Mouse (Mus musculus): ENCODE results near the gene Adprh. TPM values are rescaled to one million over a fixed set of nuclear protein-coding genes. Genes with fewer than 3 reads are reported as not detected.

Adprh gene
- total and polyA plus RNA-seq, 3 experiments = 23.4 to 27.9 (median 25.2) TPM

GRCm38 (mm10) chr16:38443721-38444464 lies 8.6 kb downstream of the Adprh start:
- intact Hi-C loops (cut with DNase I) = no loop called here
- Histone ChIP-seq H3K9ac (ENCODE audit: low read depth, low read length) (no peak overlapping the region), H3K79me2 (replicated peaks; ENCODE audit: control insufficient read depth, insufficient read depth, low read length) (no peaks in the 10 kb centered on the region), H3K4me3 (no peak overlapping the region), H3K36me3 (ENCODE audit: control insufficient read depth, insufficient read depth, low read length) (peaks cover 2% of the 10 kb centered on the region; the same call in 1 of the 2 replicates), H3K27me3 (ENCODE audit: control insufficient read depth, insufficient read depth, low read length) (no peaks in the 10 kb centered on the region), H3K27ac (no peak overlapping the region), H3K4me1 (ENCODE audit: control insufficient read depth, insufficient read depth, low read length) (peaks cover 1% of the 10 kb centered on the region; the same call in 1 of the 2 replicates)
- 88% methylated on average over 7 of the region's 7 CpGs for WGBS
- TF ChIP-seq POLR2A (IDR thresholded peaks at IDR 0.05; ENCODE audit: insufficient read depth, low read depth, low read length) (no peak), EP300 (IDR thresholded peaks at IDR 0.05; ENCODE audit: insufficient read depth, low read depth, low read length) (no peak), CTCF (IDR thresholded peaks at IDR 0.05) (no peak)
- no peak for DNase-seq

GRCm38 (mm10) chr16:38442216-38442615 lies 10.3 kb downstream of the Adprh start:
- 80% methylated on average over 8 of the region's 8 CpGs for WGBS
- no peaks in the 10 kb centered on the region for H3K27me3 ChIP-seq (ENCODE audit: control insufficient read depth, insufficient read depth, low read length)
- no peak overlapping the region for H3K4me3 ChIP-seq
- H3K79me2 ChIP-seq (replicated peaks; ENCODE audit: control insufficient read depth, insufficient read depth, low read length) = no peaks in the 10 kb centered on the region
- peaks cover 1% of the 10 kb centered on the region; the same call in 1 of the 2 replicates for H3K4me1 ChIP-seq (ENCODE audit: control insufficient read depth, insufficient read depth, low read length)
- DNase-seq = no peak
- peaks cover 2% of the 10 kb centered on the region; the same call in 1 of the 2 replicates for H3K36me3 ChIP-seq (ENCODE audit: control insufficient read depth, insufficient read depth, low read length)
- no peak for TF ChIP-seq POLR2A (IDR thresholded peaks at IDR 0.05; ENCODE audit: insufficient read depth, low read depth, low read length)
- TF ChIP-seq CTCF (IDR thresholded peaks at IDR 0.05) = no peak
- TF ChIP-seq EP300 (IDR thresholded peaks at IDR 0.05; ENCODE audit: insufficient read depth, low read depth, low read length) = no peak
- no peak overlapping the region for H3K9ac ChIP-seq (ENCODE audit: low read depth, low read length)
- H3K27ac ChIP-seq = no peak overlapping the region
- intact Hi-C loops (cut with DNase I) = no loop called here

GRCm38 (mm10) chr16:38441611-38442010 lies 10.9 kb downstream of the Adprh start:
- no peak overlapping the region for H3K9ac ChIP-seq (ENCODE audit: low read depth, low read length)
- DNase-seq = no peak
- 73% methylated on average over 5 of the region's 5 CpGs for WGBS
- H3K36me3 ChIP-seq (ENCODE audit: control insufficient read depth, insufficient read depth, low read length) = peaks cover 2% of the 10 kb centered on the region; the same call in 1 of the 2 replicates
- H3K27ac ChIP-seq = no peak overlapping the region
- peaks cover 1% of the 10 kb centered on the region; the same call in 1 of the 2 replicates for H3K4me1 ChIP-seq (ENCODE audit: control insufficient read depth, insufficient read depth, low read length)
- no peak overlapping the region for H3K4me3 ChIP-seq
- intact Hi-C loops (cut with DNase I) = no loop called here
- no peaks in the 10 kb centered on the region for H3K27me3 ChIP-seq (ENCODE audit: control insufficient read depth, insufficient read depth, low read length)
- H3K79me2 ChIP-seq (replicated peaks; ENCODE audit: control insufficient read depth, insufficient read depth, low read length) = no peaks in the 10 kb centered on the region
- no peak for TF ChIP-seq CTCF (IDR thresholded peaks at IDR 0.05)
- TF ChIP-seq POLR2A (IDR thresholded peaks at IDR 0.05; ENCODE audit: insufficient read depth, low read depth, low read length) = no peak
- no peak for TF ChIP-seq EP300 (IDR thresholded peaks at IDR 0.05; ENCODE audit: insufficient read depth, low read depth, low read length)

GRCm38 (mm10) chr16:38440403-38440802 lies 12.1 kb downstream of the Adprh start:
- intact Hi-C loops (cut with DNase I) = no loop called here
- no peaks in the 10 kb centered on the region for H3K27me3 ChIP-seq (ENCODE audit: control insufficient read depth, insufficient read depth, low read length)
- WGBS = 57% methylated on average over 6 of the region's 6 CpGs
- H3K4me3 ChIP-seq = no peak overlapping the region
- no peak overlapping the region for H3K27ac ChIP-seq
- peaks cover under 1% of the 10 kb centered on the region; the same call in 1 of the 2 replicates for H3K36me3 ChIP-seq (ENCODE audit: control insufficient read depth, insufficient read depth, low read length)
- H3K4me1 ChIP-seq (ENCODE audit: control insufficient read depth, insufficient read depth, low read length) = peaks cover 1% of the 10 kb centered on the region; the same call in 1 of the 2 replicates
- H3K9ac ChIP-seq (ENCODE audit: low read depth, low read length) = no peak overlapping the region
- DNase-seq = no peak
- TF ChIP-seq EP300 (IDR thresholded peaks at IDR 0.05; ENCODE audit: insufficient read depth, low read depth, low read length) (no peak), POLR2A (IDR thresholded peaks at IDR 0.05; ENCODE audit: insufficient read depth, low read depth, low read length) (no peak), CTCF (IDR thresholded peaks at IDR 0.05) (no peak)
- H3K79me2 ChIP-seq (replicated peaks; ENCODE audit: control insufficient read depth, insufficient read depth, low read length) = no peaks in the 10 kb centered on the region

- Histone ChIP-seq H3K9ac (ENCODE audit: low read depth, low read length) (no peak overlapping the region), H3K27me3 (ENCODE audit: control insufficient read depth, insufficient read depth, low read length) (no peaks in the 10 kb centered on the region), H3K79me2 (replicated peaks; ENCODE audit: control insufficient read depth, insufficient read depth, low read length) (no peaks in the 10 kb centered on the region), H3K4me1 (ENCODE audit: control insufficient read depth, insufficient read depth, low read length) (no peaks in the 10 kb centered on the region), H3K36me3 (ENCODE audit: control insufficient read depth, insufficient read depth, low read length) (no peaks in the 10 kb centered on the region), H3K27ac (no peak overlapping the region), H3K4me3 (no peak overlapping the region)
- no peak for TF ChIP-seq EP300 (IDR thresholded peaks at IDR 0.05; ENCODE audit: insufficient read depth, low read depth, low read length)
- TF ChIP-seq CTCF (IDR thresholded peaks at IDR 0.05) = no peak
- no peak for TF ChIP-seq POLR2A (IDR thresholded peaks at IDR 0.05; ENCODE audit: insufficient read depth, low read depth, low read length)
- DNase-seq = no peak
- intact Hi-C loops (cut with DNase I) = no loop called here
- 79% methylated on average over 1 of the region's 1 CpGs for WGBS
Observed at GRCm38 (mm10) chr16:38439190-38439589, 13.3 kb downstream of the Adprh start.

- TF ChIP-seq CTCF (IDR thresholded peaks at IDR 0.05) (no peak), POLR2A (IDR thresholded peaks at IDR 0.05; ENCODE audit: insufficient read depth, low read depth, low read length) (no peak), EP300 (IDR thresholded peaks at IDR 0.05; ENCODE audit: insufficient read depth, low read depth, low read length) (no peak)
- intact Hi-C loops (cut with DNase I) = loop anchor here (5.0 kb wide), 1 partner anchor 42 kb away; no protein-coding TSS in a partner anchor
- Histone ChIP-seq H3K9ac (ENCODE audit: low read depth, low read length) (no peak overlapping the region), H3K79me2 (replicated peaks; ENCODE audit: control insufficient read depth, insufficient read depth, low read length) (no peaks in the 10 kb centered on the region), H3K27me3 (ENCODE audit: control insufficient read depth, insufficient read depth, low read length) (no peaks in the 10 kb centered on the region), H3K4me1 (ENCODE audit: control insufficient read depth, insufficient read depth, low read length) (peaks cover 7% of the 10 kb centered on the region), H3K27ac (no peak overlapping the region), H3K36me3 (ENCODE audit: control insufficient read depth, insufficient read depth, low read length) (no peaks in the 10 kb centered on the region), H3K4me3 (no peak overlapping the region)
- 88% methylated on average over 4 of the region's 4 CpGs for WGBS
- no peak for DNase-seq
Observed at GRCm38 (mm10) chr16:38434295-38434795, 18.2 kb downstream of the Adprh start.

Data from heart, adult 2 months (tissue).